Mouse (Mus musculus): ENCODE results near the gene Leprot. TPM values are rescaled to one million over a fixed set of nuclear protein-coding genes. Genes with fewer than 3 reads are reported as not detected.

Gene Leprot
- total RNA-seq, 1 experiment from 2014 or later = 64.7 TPM

GRCm38 (mm10) chr4:101654788-101655414 lies 7.4 kb downstream of the Leprot start:
- peak; percentile 43 to 44; a peak in 1 of 4 replicates for ATAC-seq (replicated peaks in 1 of 2; ENCODE audit: insufficient read depth in 1 of 2, low FRiP score in 2 of 2, low TSS enrichment in 1 of 2, low read depth in 1 of 2, poor library complexity in 2 of 2, severe bottlenecking in 2 of 2)

GRCm38 (mm10) chr4:101655415-101655790 lies 7.9 kb downstream of the Leprot start:
- no peak; a peak in 1 of 4 replicates for ATAC-seq (replicated peaks in 1 of 2; ENCODE audit: insufficient read depth in 1 of 2, low FRiP score in 2 of 2, low TSS enrichment in 1 of 2, low read depth in 1 of 2, poor library complexity in 2 of 2, severe bottlenecking in 2 of 2)

- no peak for ATAC-seq (replicated peaks in 1 of 2; ENCODE audit: insufficient read depth in 1 of 2, low FRiP score in 2 of 2, low TSS enrichment in 1 of 2, low read depth in 1 of 2, poor library complexity in 2 of 2, severe bottlenecking in 2 of 2)
These were observed 8.5 kb downstream of the Leprot start for GRCm38 (mm10) chr4:101656056-101656455.

GRCm38 (mm10) chr4:101656956-101657570 lies 9.5 kb downstream of the Leprot start:
- peak; percentile 29 to 46; a peak in 1 of 4 replicates for ATAC-seq (replicated peaks in 1 of 2; ENCODE audit: insufficient read depth in 1 of 2, low FRiP score in 2 of 2, low TSS enrichment in 1 of 2, low read depth in 1 of 2, poor library complexity in 2 of 2, severe bottlenecking in 2 of 2)

GRCm38 (mm10) chr4:101664160-101664750 lies 16.7 kb downstream of the Leprot start:
- peak in 1 of 2 experiments; percentile 42; a peak in 1 of 4 replicates for ATAC-seq (replicated peaks in 1 of 2; ENCODE audit: insufficient read depth in 1 of 2, low FRiP score in 2 of 2, low TSS enrichment in 1 of 2, low read depth in 1 of 2, poor library complexity in 2 of 2, severe bottlenecking in 2 of 2)

GRCm38 (mm10) chr4:101664766-101665165 lies 17.2 kb downstream of the Leprot start:
- no peak for ATAC-seq (replicated peaks in 1 of 2; ENCODE audit: insufficient read depth in 1 of 2, low FRiP score in 2 of 2, low TSS enrichment in 1 of 2, low read depth in 1 of 2, poor library complexity in 2 of 2, severe bottlenecking in 2 of 2)

- ATAC-seq (replicated peaks in 1 of 2; ENCODE audit: insufficient read depth in 1 of 2, low FRiP score in 2 of 2, low TSS enrichment in 1 of 2, low read depth in 1 of 2, poor library complexity in 2 of 2, severe bottlenecking in 2 of 2) = no peak
These were observed 21.6 kb downstream of the Leprot start for GRCm38 (mm10) chr4:101669161-101669560.

- no peak for ATAC-seq (replicated peaks in 1 of 2; ENCODE audit: insufficient read depth in 1 of 2, low FRiP score in 2 of 2, low TSS enrichment in 1 of 2, low read depth in 1 of 2, poor library complexity in 2 of 2, severe bottlenecking in 2 of 2)
These were observed 22.3 kb downstream of the Leprot start for GRCm38 (mm10) chr4:101669811-101670210.

- no peak for ATAC-seq (replicated peaks in 1 of 2; ENCODE audit: insufficient read depth in 1 of 2, low FRiP score in 2 of 2, low TSS enrichment in 1 of 2, low read depth in 1 of 2, poor library complexity in 2 of 2, severe bottlenecking in 2 of 2)
These were observed 27.3 kb downstream of the Leprot start for GRCm38 (mm10) chr4:101674790-101675189.

- ATAC-seq (replicated peaks in 1 of 2; ENCODE audit: insufficient read depth in 1 of 2, low FRiP score in 2 of 2, low TSS enrichment in 1 of 2, low read depth in 1 of 2, poor library complexity in 2 of 2, severe bottlenecking in 2 of 2) = no peak
These were observed 28.2 kb downstream of the Leprot start for GRCm38 (mm10) chr4:101675726-101676125.

GRCm38 (mm10) chr4:101682620-101683019 lies 35.1 kb downstream of the Leprot start:
- ATAC-seq (replicated peaks in 1 of 2; ENCODE audit: insufficient read depth in 1 of 2, low FRiP score in 2 of 2, low TSS enrichment in 1 of 2, low read depth in 1 of 2, poor library complexity in 2 of 2, severe bottlenecking in 2 of 2) = no peak

- ATAC-seq (replicated peaks in 1 of 2; ENCODE audit: insufficient read depth in 1 of 2, low FRiP score in 2 of 2, low TSS enrichment in 1 of 2, low read depth in 1 of 2, poor library complexity in 2 of 2, severe bottlenecking in 2 of 2) = no peak
These were observed 35.6 kb downstream of the Leprot start for GRCm38 (mm10) chr4:101683086-101683485.

GRCm38 (mm10) chr4:101684821-101685220 lies 37.3 kb downstream of the Leprot start:
- no peak for ATAC-seq (replicated peaks in 1 of 2; ENCODE audit: insufficient read depth in 1 of 2, low FRiP score in 2 of 2, low TSS enrichment in 1 of 2, low read depth in 1 of 2, poor library complexity in 2 of 2, severe bottlenecking in 2 of 2)

- peak; percentile 39 to 94; a peak in 3 of 4 replicates for ATAC-seq (replicated peaks in 1 of 2; ENCODE audit: insufficient read depth in 1 of 2, low FRiP score in 2 of 2, low TSS enrichment in 1 of 2, low read depth in 1 of 2, poor library complexity in 2 of 2, severe bottlenecking in 2 of 2)
These were observed 38.8 kb downstream of the Leprot start for GRCm38 (mm10) chr4:101686227-101686810.

GRCm38 (mm10) chr4:101689241-101689640 lies 41.7 kb downstream of the Leprot start:
- ATAC-seq (replicated peaks in 1 of 2; ENCODE audit: insufficient read depth in 1 of 2, low FRiP score in 2 of 2, low TSS enrichment in 1 of 2, low read depth in 1 of 2, poor library complexity in 2 of 2, severe bottlenecking in 2 of 2) = no peak

GRCm38 (mm10) chr4:101689645-101690044 lies 42.1 kb downstream of the Leprot start:
- no peak for ATAC-seq (replicated peaks in 1 of 2; ENCODE audit: insufficient read depth in 1 of 2, low FRiP score in 2 of 2, low TSS enrichment in 1 of 2, low read depth in 1 of 2, poor library complexity in 2 of 2, severe bottlenecking in 2 of 2)

- ATAC-seq (replicated peaks in 1 of 2; ENCODE audit: insufficient read depth in 1 of 2, low FRiP score in 2 of 2, low TSS enrichment in 1 of 2, low read depth in 1 of 2, poor library complexity in 2 of 2, severe bottlenecking in 2 of 2) = no peak
These were observed 45.4 kb downstream of the Leprot start for GRCm38 (mm10) chr4:101692892-101693291.

GRCm38 (mm10) chr4:101694529-101694928 lies 47.0 kb downstream of the Leprot start:
- no peak for ATAC-seq (replicated peaks in 1 of 2; ENCODE audit: insufficient read depth in 1 of 2, low FRiP score in 2 of 2, low TSS enrichment in 1 of 2, low read depth in 1 of 2, poor library complexity in 2 of 2, severe bottlenecking in 2 of 2)
